Mouse (Mus musculus) spleen, postnatal 10 days (tissue): ENCODE data around the gene Cd200.
"Not testable (repeated sequence)": the region's sequence is repeated elsewhere in the genome, so short reads cannot be mapped to it uniquely, and the experiment has no call there.

Experiments used
- DNase-seq, 2 experiments: peaks; one replicate each; pipeline ENCODE4 v3.0.0; 2021 to 2022; ENCODE audit warnings: low spot score in 2 of 2

The Cd200 gene

DNA sequence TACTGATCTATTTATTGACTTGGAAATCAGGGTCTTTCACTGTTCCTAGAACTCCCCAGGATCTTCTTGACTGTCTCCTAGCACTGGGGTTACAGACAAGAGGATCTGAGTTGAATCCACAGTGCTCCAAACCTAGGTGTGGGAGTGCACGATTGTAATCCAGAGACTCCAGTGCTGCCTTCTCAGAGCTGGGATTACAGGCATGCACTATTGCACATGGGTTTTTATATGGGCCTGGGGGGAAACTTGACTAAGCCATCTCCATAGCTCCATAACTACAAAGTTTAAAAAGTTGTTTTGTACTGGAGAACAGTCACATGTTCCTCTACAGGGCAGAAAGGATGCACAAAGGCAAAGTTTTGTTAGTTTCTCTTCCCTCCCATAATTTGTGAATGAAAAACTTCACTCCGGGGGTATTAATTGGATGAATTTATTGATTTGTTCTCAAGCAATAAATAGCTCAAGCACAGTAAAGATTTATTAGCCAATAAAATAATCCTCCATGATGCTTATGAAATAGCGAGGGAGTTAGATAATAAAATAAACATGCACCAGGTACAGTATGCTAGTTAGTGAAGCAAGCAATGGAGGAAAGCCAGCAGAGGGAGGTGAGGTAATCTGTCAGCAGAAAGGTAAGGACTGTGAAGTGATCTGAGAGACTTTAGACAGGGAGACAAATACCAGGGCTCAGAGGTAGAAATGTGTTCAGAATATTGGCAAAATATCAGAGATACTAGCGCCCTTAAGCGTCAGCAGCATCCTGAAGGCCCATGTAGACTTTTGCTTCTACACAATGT is 30.5 kb downstream of the Cd200 start:
- DNase-seq = no peak

DNA sequence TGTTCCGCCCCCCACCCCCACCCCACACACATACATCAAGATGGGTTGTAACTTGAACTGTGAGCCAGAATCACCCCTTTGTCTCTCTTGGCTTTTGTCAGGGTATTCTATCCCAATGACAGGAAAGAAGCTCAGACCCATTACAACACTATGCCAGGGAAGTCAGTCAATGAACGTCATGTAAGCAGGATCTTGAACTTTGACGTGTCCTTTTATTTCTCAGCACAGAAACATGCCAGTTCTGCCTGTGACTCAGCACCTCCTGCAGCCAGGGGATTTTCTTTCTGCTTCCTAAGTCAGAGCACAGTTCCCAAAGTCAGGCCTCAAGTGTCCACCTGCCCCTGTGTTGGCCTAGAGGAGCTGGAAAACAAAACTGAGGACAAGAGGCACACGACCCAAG is 31.5 kb downstream of the Cd200 start:
- no peak for DNase-seq

DNA sequence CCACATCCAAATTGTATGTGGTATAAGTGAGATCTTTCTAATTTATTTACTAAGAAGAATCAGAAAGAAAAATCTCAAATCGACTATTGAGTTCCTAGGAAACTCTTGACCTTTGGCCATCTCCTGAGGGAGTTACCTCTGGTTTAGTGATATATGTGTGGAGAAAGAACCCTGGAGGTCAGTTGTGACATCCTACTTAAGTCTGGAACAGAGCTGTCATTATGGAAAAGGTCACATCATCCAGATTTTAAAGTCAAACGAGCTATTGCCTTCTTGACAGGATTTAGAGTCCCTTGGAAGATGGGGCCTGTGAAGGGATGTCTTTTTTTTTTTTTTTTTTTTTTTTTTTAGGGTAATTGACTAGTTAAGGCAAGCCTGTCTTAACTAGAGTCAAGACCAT is 32.0 kb downstream of the Cd200 start:
- DNase-seq = no peak

DNA sequence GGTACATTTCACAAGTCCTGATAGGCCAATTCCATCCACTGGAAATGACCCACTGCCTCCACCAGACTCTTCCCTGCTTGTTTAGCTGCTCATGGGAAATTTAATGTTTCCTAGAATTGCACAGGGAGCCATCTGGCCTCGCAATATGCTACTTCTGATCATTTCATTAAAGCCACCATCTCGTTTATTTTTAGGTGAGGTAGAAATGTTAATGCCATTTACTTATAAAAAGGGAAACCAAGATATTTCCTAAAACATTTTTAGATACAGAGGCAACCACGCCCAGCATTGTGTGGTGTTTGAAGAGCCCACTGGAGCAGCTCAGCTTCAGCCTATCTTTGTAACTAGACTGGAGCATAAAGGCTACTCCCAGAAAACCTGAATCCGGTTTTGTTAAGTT is 32.6 kb downstream of the Cd200 start:
- DNase-seq = no peak

DNA sequence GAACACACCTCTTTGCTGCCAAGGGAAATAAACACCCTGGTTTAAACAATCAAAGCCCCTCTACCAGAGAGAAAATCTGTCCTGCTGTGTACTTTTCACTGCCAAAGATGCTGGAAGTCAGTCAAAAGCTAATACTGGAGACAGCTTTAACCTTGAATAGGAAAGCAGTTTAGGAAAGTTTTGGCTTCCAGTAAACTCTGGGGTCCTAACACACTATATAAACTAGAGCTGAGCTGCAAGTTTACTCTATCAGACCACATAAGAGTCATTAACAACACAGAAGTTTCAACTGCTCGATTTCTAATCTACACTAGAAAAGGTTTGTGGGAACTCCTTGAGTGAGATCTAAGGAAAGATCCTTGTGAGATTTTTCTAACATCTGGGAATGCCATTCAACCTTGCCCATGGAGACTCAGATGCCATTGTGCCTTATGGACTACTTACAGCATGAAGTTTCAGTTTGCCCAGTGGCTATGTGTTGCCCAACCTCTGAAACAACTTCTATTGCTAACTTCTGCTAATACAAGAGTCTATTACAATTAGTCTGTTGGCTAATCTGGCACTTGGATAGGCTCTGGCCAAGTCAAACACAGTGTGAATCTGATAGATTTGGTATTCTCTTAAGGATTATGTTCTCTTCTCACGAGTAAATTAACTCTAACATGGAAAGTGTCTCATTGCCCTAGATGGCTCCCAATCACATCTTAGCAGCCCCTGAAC is 33.2 kb downstream of the Cd200 start:
- DNase-seq = no peak

DNA sequence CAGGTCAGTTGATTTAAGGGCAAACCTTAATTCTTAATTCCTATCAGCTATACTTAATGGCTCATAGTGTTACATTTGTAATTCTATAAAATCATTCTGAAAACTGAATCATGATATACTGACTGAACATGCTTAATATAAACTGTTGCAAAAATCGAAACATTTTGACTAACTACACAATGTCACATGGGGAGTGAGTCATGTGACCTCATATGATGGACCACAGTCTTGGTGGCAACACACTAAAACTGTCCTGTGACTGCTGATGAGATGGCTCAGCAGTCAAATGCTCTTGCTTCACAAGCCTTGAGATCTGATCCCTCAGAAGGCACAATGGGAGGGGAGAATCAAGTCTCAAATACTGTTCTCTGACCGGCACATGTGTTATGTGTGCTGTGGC is 34.8 kb downstream of the Cd200 start:
- DNase-seq = no peak

DNA sequence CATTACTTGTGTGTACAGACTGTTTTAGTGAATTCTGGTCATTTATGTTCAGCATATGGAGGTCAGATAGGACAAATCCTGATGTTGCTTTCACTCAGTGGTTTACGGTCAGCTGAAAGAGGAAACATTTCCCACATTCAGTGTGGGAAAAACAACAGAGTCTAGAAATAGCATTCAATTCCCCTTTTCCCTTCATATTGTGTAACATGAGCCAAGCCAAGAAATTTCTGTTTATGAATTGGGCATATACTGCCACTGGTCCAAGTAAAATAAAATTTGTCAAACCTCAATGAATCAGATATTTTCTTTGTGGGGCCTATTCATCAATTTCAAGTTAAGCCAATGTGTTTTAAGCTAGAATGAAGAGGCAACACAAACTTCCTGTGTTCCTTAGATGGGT is 37.8 kb downstream of the Cd200 start:
- no peak for DNase-seq

DNA sequence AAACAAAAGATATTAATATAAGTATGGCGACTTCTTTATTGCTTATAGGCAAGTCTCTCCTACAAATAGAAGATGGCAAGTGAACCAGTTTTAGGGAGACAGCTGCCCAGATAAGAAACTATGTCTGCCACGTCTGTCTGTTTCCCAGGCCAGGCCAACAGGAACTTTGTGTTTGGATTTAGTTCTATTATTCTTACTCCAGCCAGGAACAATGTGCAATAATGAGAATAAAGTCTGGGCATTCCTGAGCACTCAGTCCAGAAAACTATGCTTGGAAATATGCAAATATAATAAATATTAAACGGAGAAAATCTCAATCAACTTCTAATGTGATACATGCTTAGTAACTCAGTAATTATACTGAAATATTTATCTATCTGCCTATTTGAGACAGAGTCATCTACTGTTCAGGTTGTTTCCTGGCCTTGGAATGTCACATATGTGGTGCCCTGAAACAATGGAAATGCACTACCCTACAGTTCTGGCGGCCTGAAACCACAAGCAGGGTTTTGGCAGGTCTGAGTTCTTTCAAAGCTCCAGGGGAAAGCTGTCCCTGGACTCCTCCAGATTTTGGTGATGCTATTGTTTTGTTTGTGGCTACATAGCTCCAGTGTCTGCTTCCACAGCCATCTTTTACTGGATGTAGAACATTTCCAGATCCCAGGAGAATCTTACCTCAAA is 39.4 kb downstream of the Cd200 start:
- no peak for DNase-seq

DNA sequence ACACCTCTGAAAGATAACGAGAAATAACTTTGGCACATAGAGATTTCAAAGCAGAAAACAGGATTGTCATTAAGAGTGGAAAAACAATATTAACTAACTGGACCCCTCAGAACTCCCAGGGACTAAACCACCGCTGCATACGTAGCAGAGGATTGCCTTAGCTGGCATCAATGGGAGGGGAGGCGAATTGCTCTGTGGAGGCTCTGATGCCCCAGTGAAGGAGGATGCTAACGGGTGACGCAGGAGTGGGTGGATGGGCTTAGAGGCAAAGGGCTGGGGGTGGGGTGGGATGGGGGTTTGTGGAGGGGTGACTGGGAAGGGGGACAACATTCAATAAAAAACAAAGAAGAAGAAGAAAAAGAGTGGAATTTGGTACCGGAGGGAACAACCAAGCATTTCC is 42.7 kb downstream of the Cd200 start:
- no peak for DNase-seq

DNA sequence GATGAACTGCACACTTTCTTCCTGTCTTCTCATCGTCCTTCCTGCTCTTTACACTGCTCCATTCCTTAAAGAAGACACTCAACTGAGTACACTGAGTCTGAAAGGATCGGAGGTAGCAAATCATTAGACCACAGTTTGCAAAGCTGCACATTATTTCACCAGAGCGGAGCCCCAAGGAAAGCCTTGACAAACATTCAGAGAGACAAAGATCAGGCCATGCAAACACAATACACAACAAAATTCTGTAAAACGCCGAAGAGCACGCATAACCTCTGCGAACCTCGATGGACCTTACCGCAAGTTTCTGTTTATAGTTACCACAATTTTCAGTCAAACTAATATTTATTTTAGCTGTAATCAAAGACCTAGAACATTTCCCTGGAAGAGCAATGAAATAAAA is 43.5 kb downstream of the Cd200 start:
- DNase-seq = no peak

DNA sequence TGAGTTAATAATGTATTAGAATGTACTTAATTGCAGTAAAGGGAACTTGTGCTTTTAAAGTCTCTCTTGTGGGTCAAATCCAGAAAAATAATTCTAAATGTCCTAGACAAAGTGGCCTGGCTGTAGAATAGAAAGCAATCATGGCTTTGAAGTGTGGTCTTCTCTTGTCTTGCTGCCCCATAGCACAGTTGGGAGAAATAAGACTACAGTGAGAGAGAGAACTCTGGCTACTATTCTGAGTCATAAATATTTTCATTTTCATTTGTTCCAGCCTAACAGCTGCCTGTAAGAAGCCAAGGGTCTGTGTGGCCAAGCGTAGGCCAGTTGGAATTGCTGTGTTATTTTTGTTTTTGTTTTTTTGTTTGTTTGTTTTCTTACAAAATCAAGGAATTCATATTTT is 44.2 kb downstream of the Cd200 start:
- no peak for DNase-seq

DNA sequence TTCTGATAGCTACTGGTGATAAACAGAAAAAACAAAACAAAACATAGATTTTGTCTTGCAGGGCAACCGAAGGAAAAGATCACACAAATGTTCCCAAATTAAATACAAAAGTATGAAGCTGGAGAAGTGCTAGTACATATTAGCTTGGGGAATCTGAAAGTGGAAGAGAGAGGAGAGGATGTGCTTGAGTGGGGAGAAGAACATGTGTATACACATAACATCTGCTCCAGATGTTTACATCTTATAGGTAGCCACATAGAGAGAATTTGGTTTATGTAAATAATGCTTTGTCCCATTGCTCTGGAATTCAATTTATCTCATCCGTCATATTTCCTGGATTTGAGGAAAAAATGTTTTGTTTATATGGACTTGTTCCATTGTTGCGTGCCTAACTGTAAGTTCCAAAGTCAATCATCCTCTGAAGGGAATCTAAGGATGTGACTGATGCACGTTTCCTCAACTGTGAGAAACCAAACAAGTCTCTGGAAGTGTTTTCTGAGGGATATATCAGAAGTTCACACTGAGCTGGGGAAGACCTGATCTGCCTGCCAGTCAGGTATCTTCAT is 45.3 kb downstream of the Cd200 start:
- no peak for DNase-seq

DNA sequence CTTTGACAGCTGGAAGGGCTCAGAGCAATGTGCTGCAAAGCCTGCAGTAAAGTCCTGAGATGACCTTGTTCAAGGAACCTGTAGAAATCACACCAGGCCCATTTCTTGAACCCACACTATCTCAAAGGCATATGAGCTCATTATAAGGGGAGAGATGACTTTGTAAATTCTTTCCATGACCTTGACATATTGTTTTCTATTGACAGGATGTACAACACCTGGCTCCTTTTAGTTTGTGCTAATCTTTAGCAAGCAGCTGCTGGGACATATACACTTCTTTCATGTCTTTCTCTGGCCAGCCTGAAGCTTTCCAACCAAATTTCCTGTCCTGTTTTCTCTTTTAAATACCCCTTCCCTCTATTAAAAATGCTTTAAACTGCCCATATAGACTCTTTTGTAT is 47.4 kb downstream of the Cd200 start:
- no peak for DNase-seq

DNA sequence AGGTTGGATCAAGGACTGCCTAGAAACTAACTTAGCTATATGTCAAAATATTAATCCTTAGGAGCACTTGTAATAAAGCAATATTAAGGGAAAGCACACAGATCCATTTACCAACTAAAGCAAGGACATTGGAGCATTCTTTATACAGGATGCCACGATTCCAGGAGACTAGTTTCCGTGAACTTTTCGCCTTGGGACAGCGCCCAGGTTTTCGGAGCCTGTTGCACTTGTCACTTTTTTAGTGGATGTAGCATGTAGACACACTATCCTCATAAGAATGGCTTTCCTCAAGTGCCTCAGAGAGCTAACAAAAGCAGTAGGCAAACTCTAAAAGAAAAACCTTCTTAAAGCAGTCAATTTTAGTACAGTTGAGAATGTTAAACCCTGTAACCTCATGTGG is 50.4 kb downstream of the Cd200 start:
- not testable (repeated sequence) for DNase-seq

DNA sequence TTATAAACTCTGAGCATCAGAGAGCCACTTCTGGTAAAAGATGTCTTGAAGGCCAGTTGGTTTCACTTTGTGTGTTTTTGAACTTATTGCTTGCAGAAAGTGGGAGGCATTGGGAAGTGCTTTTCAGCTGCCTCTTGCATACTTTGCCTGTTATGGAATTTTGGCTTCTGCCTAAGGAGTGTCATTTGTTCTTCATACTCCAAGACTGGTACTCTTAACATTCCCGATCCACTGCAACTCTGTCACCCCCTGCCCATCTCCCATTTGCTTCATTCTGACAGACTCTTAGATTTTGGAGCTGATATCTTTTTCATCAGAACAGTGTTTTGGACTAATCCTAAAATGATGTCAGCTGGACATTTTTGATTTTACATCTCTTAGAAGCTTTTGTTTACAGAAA is 51.7 kb downstream of the Cd200 start:
- no peak for DNase-seq

DNA sequence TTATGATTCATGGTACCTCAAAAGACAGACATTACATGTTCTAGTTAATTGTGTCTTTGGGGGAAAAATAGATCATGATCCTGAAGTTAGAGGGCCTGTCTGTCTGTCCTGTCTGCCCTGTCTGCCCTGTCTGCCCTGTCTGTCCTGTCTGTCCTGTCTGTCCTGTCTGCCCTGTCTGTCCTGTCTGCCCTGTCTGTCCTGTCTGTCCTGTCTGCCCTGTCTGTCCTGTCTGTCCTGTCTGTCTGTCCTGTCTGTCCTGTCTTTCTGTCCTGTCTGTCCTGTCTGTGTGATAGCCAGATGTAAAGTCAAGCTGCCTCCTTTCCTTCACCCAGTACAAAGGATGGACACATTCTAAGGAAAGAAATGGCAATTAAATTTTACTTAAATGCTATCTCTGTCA is 56.0 kb downstream of the Cd200 start:
- DNase-seq = peak in 1 of 2 experiments; percentile 32

DNA sequence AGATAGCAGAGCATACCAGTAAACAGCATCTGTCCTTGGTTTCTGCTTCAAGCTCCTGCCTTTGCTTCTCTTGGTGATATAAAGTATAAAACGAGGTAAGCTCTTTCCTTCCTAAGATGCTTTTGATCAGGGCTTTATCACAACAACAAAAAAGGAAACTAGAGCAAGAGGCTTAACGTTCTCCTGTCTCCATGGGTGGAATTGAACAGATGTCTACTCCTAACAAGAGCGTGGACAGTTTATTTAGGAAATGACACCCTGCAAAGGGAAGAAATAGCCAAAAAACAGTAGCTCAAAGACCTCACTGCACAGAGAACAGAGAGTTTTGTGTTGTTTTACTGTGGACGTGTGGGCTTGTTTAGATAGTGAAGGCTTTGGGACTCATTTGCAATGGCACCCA is 58.1 kb downstream of the Cd200 start:
- DNase-seq = no peak

DNA sequence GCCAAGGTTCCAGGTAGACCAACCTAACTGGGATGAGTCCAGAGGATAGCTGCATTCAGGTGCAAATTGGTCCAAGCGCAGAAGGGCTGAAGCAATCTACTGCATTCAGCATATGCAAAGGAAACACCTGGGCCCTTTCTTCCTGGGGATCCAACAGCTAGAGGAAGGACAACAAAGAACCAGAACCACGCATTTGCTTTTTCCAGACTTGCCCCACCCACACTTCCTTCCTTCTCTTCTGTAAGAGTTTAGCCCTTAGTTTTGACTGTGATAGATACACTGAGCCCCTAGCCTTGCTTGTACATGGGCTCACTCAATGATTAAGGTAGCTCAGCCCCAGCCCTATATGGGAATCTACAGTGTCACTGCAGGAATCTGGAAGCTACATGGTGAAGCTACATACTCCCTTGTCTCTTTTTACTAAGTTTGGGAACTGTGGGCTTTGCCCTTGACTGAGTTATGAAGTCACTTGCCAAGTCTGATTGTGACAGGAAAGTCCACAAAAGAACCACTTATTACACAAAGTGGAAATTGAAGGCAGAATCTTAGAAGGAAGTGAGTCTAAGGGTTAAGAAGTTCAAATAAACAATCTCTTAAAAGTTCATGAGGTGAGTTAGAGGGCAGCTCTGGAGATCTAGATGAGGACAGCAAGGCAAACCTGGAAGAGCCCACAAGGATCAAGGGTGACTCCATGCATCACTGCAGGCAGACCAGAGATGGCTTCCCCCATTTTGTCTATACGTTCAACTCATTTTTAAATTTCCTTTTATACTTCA is 59.1 kb downstream of the Cd200 start:
- no peak for DNase-seq

DNA sequence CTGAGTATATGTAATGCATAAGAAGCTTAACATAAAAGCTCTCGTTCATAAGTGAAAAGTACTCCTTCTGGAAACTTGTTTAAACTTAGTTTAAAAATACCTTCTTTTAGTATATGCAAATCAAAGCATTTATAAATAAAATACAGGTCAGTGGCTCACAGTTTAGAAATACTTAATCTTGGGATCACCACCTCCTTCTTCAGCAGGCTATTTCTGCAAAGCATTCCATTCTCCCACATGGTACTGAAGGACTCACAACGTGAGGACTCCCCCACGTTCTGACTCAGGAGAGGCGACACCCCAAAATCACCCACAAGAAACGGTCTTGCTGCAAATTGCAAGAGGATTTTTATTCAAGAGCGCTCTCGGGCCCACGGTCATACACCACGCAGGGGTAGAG is 60.6 kb downstream of the Cd200 start:
- DNase-seq = not testable (repeated sequence)

DNA sequence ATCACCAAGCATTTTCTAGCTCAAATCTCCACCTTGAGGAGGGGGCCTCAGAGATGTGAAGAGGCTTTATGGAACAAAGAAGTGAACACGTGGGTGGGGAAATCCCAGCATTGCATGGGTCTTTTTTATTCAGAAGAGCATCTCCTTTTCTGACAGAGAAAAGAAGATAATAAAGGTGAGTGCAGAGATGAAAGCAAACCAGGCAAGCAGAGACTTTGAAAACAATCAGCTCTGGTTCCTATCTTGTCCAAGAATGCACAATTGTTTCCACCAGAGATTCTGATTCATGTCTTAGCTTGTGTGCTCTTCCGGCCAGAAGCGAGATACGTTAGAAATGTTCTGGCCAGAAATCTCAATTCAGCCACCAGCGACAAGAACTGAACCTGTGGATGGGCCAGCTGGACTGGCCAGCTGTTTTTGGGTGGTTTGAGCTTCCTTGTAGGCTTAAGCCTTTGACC is 61.9 kb downstream of the Cd200 start:
- no peak for DNase-seq

DNA sequence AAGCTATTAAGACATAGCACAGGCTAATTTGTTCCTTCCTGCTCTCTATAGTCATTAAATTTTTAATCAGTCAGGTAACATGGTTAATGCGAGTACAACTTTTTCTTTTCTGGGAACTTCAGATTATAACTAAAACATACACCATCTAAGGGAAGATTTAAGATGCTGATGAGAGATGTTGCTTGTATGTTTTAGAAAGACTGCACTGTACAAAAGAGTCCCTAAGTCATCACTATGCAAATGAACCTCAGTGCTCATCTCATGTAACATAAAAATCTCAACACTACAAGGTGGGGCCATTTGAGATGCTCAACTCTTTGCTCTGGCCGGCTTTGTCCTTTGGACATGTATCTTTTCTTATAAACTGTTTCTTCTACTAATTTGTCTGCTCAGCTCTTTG is 62.5 kb downstream of the Cd200 start:
- DNase-seq = no peak

DNA sequence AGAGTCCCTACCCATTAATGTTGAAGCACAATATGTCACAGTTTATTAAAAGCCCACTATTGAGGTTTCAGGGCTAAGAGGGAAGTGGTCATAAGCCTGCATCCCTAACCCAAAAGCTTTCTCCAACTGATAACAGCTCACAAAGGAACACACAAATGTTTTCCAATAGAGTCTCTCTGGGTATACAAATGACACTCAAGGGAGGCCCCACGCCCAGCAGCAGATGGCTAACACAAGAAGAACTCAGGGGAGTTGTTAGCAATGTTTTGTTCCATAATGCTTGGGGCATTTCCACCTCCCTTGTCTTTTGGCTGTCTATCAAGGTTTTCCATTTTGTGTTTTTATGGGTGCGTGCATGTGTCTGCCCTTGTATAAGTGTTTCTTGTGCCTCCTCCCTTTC is 64.0 kb downstream of the Cd200 start:
- DNase-seq = no peak
